Mouse (Mus musculus): ENCODE data around the gene Ddx6.
"Not testable (repeated sequence)": the region's sequence is repeated elsewhere in the genome, so short reads cannot be mapped to it uniquely, and the experiment has no call there.

Ddx6 gene

GRCm38 (mm10) chr9:44640028-44640427 is 35.3 kb downstream of the Ddx6 start:
- in situ Hi-C loops (cut with MboI, MseI), result not testable (repeated sequence)

DNA sequence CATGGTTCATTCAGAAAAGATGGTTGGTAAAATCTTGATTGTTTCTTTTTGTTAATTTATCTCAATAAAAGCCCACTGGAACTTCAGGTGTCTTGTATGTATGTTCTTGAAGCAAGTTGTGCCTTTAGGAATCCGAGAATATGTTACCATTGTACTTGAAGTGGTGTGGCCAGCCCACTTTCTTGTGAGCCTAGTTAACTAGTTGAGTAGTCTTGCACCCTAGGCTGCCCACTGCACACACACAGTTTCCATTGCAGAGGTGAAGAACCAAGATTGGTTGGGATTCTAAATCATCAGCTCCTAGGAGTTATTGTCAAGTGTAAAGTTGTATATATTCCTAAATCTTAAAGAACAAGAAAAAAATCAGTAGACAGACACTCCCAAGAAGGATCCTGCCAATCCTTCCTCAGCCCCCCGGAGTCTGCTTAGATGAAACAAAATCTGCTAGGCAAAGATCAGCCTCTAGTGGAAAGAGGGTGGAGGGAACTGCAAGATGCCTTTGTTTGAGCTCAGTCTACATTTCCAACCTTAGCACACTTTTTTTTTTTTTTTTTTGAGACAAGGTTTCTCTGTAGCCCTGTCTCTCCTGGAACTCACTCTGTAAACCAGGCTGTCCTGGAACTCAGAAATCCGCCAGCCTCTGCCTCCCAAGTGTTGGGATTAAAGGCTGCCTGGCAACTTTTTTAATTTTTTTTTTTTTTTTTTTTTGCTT is 36.1 kb downstream of the Ddx6 start:
- in situ Hi-C loops (cut with MboI, MseI), result no loop called here

DNA sequence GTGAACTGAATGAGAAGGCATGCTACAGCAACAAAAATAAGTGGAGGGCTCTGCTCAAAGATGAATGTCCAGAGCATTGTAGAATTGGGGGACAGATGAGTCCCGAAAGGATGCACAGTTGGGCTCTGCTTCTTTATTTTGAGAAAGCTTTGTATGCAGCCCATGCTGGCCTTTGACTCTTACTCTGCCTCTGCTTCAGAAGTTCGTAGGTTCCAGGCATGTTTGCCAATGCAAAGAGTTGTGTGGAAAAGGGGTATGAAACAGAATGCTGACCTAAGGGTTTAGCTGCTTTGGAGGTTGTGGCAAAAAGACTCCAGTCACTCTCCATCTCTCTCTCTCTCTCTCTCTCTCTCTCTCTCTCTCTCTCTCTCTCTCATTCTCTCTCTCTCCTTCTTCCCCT is 36.9 kb downstream of the Ddx6 start:
- in situ Hi-C loops (cut with MboI, MseI), result no loop called here

DNA sequence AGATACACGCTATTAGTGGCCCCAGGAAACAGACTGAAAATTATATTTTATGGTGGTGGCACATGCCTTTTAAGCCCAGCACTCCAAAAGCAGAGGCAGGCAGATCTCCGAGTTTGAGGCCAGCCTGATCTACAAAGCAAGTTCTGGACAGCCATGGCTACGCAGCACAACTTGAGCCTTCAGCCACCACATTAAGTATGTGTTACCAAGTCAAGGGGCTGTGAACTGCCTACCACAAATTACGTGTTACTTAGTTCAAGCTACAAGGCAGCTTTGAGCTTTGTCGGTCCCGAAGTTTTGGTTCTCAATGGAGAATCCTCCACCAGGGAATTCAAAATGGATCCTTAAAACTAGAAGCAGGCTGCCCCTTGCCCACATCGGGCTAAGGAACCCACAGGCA is 38.4 kb downstream of the Ddx6 start:
- in situ Hi-C loops (cut with MboI, MseI), result no loop called here

- in situ Hi-C loops (cut with MboI, MseI), result no loop called here
These were observed 39.5 kb downstream of the Ddx6 start for GRCm38 (mm10) chr9:44644186-44644585.

DNA sequence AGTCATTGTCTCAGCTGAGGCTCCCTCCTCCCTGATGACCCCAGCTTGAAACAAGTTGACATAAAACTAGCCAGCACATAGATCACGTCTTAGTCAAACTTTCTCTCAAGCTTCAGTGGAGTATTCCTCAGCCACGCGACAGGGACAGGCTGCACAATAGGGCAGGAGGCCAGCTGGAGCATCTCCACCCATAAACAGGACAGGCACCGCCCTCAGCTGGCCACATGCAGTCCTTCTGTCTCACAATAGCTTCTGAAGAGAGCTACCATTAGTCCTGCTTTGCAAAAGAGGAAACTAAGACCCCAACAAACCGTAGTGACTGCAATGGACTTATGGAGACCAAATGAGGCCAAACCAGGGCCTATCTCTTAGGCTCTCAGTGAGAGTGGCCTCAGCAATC is 40.8 kb downstream of the Ddx6 start:
- in situ Hi-C loops (cut with MboI, MseI), result no loop called here

DNA sequence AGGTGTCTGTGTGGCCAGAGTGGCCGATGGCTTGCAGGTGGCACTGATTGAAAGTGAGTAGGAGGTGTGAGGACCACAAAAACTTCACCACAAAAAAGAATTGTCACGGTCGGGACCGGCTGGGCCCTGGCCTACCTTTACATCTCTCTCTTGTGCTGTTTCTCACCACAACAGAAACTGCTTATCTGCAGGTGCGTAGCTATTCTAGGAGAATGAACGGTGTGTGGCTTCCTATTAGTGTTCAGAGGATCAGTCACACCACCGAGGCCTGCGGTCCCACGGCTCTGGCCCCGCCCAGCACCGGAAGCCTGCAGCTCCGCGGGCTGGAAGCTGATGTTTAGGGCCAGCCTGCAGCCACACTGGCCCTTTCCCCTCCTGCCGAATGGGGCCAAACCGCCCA is 41.2 kb downstream of the Ddx6 start:
- in situ Hi-C loops (cut with MboI, MseI), result no loop called here

- in situ Hi-C loops (cut with MboI, MseI), result no loop called here
These were observed 41.7 kb downstream of the Ddx6 start for GRCm38 (mm10) chr9:44646366-44646765.

DNA sequence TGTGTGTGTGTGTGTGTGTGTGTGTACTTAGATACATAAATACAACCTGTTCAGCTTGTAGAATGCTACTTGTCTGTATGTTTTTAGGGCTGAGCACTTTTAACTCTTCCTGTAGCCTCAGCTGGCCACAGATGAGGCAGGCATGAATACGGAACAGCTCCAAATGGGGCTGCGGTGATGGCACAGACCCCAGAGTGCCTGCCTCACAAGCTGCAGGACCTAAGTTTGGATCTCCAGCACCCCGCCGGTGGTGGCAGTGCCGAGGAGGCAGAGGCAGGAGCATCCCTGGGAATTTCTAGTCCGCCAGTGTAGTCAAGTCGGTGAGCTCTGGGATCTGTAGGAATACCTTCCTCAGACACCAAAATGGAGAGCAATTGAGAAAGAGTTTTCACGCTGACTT is 42.3 kb downstream of the Ddx6 start:
- in situ Hi-C loops (cut with MboI, MseI), result no loop called here

- in situ Hi-C loops (cut with MboI, MseI), result no loop called here
These were observed 43.0 kb downstream of the Ddx6 start for GRCm38 (mm10) chr9:44647656-44648055.

DNA sequence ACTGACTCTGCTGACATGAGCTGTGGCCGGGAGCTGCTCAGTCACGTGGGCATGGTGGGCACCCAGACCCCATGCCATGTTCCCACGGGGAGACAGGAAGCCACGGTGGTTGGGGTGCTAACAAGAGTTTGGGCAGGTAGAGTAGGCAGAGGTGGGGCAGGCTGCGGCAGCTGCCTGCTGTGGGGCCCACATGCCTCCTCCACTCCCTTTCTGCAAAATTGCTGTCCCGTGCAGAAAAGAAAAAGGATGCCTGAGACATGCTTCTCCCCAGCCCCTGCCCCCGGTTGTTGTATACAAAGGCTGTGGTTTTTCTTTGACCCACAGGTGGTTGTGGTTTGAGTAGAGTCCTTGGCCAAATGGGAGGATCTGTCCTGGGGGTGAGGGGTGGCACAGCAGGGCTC is 44.2 kb downstream of the Ddx6 start:
- in situ Hi-C loops (cut with MboI, MseI), result no loop called here

DNA sequence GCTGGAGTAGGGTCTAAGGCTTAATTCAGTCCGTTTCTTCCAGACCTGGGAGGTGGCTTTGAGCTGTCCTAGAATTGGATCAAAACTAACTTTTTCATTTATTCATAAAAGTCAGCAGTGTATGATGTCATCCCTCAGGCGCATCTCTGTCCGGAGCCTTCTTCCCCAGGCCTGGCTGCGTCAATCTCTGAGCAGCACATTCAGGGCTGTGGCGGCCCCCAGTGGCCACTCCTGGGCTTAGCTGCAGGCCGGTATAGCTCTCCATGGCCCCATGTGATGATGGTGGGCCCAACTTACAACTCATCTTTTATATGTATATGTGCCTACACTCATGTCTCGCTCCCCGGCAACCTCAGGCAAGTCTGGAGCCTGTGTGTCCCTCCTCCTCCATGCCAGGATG is 47.3 kb downstream of the Ddx6 start:
- in situ Hi-C loops (cut with MboI, MseI), result no loop called here

- in situ Hi-C loops (cut with MboI, MseI), result no loop called here
These were observed 49.2 kb downstream of the Ddx6 start for GRCm38 (mm10) chr9:44653896-44654295.

DNA sequence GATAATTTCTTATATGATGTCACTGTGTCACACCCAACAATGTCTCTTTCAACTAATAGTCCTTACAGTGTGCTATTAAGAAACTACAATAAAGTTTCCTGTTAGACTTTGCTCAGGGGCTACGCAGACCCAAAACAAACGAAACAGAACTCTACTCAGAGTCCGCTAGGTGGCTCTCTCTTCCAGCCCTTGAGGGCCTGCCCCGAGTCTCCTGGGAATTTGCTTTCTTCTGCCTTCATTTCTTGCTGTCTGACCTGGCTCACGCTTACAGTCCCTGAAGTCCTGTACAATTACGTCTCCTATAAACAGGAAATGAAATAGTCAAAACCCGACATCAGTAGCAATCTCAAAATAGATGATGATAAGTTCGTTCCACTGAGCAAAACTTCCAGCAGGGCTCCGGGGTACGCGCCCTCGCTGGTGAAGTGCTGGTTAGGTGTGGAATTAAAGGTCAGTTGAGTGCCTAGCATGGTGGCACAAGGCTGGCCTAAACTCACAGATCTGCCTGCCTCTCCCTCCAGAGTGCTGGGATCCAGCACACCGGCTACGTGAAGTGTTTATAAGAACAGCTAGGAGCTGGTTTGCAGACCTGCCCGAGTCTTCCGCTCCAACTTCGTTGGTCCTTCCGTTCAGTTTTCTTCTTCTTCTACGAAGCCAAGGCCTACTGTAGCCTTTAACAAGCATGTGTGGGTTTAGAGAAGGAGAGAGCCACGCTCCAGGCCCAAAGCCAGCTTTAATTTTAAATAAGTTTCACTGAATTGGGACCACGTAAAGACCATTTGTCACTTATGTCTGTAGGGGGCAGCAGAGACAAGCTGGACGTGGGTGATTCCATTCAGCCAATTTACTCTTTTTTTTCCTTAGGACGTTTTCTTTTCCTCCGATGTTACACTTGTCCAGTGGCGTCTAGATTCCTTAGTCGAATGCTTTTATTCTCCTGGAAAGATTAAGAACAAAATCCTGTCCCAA is 50.7 kb downstream of the Ddx6 start:
- in situ Hi-C loops (cut with MboI, MseI), result no loop called here

DNA sequence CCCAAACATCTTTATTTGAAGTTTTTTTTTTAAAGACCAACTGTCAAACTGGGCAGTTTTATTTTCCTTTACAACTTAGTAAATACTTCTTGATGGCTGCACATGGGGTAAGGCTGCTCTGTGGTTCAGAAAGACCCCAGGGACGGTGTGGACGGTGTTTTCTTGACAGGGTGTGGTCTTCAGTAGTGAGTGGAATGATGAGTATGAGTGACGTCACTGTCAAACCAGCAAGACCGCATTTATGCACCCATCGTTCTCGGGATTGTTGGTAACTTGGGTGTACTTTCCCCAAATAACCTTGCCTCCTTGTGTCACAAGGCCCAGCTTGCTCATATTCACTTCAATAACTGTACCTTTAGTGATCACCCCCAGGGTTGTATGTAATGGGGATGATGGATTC is 59.0 kb downstream of the Ddx6 start:
- in situ Hi-C loops (cut with MboI, MseI), result no loop called here

DNA sequence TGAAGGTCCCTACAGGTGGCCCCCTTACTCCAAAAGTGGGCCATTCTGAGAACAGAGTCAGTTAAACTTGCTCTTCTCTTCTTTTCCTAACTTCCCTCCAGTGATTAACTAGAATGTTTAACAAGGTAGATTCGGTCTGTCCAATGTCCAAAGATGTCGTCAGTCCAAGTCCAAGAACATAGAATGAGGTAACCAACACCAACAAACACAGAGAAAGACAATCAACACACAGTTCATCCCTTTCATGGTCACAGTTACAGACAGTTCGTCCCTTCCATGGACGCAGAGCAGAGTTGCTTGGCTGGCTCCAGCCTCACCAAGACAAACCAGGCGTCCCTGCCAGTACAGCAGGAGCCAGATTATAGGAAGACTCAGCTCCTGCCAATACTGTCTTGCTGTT is 66.7 kb downstream of the Ddx6 start:
- in situ Hi-C loops (cut with MboI, MseI), result no loop called here

DNA sequence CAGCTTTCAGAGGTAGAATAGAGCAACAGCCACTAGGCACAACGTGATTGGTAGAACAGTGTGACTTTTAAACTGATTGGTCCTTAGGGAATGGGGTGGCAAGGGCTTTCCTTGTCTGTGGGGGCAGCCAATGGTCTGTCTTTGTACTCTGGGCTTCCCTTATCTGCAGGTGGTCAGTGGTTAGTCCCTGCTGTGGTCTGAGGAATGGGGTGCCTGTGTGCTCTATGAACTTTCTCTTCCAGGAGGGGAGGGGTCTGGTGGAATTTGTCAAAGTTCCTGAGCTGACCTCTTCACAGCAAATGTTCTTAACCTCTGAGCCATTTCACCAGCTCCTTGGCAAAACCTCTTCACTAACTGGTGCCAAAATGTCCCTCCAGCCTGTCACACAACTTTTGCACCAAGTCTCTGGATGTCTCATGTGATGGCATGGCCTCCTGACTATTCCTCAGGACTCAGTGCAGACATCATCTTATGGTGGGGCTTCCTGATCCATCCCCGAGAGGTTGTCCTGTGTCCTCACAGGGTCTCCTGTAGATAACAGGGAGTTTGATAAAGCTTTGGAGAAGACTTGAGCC is 67.7 kb downstream of the Ddx6 start:
- in situ Hi-C loops (cut with MboI, MseI), result no loop called here

DNA sequence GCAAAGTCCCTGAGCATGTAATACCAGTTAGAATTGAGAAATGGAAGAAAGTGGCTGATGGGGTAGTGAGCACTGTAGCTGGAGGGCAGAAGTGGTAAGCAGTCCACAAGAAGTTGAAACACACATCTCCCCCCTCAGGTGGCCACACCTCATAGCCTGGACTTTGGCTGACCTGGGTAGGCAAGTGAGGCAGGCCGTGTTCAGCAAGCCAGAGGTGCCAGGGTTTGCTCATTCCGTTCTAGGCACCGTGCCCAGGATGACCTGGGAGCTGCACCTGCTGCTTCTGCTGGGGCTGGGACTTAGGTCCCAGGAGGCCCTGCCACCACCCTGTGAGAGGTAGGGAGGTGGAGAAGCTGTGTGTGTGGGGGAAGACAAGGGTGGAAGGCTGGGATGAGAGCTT is 68.3 kb downstream of the Ddx6 start, which contains the start of gene Treh:
TSS of gene Treh (plus strand) at position 229 of the 400 bp plus-strand sequence.
- in situ Hi-C loops (cut with MboI, MseI), result no loop called here

DNA sequence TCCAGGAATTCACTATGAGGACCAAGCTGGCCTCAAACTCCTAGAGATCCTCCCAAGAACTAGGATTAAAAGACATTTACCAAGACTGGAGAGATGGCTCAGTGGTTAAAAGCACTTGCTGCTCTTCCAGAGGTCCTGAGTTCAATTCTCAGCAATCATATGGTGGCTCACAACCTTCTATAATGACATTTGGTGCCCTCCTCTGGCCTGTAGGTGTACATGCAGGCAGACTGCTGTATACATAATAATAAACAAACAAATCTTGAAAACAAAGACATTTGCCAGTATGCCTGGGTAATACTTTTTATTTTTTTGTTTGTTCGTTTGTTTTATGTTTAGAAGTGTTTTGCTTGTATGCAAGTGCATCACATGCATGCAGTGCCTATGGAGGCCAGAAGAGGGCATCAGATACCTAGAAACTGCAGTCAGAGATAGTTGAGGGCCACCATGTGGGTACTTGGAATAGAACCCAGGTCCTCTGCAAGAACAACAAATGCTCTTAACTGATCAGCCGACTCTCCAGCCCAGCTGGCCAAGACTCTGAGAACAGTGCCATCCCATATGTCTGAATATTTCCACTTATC is 73.7 kb downstream of the Ddx6 start:
- in situ Hi-C loops (cut with MboI, MseI), result no loop called here

DNA sequence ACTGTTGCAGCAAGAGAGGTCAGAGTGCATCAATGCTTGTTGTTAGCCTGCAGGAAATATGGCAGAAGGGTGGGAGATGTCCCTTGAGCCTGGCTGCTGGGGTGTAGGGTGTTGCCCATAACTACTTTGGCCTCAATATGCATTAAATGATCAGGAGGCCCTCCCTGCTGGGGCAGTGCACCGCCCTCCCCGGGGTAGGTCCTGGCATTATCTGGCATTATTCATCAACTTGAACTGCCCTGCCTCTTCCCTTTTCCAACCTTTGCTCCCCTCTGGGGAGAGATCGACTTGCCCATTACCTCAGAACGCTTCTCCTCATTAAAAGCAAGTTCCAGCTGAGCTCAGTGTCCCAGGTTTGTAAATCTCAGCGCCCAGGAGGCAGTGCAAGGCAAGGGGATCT is 74.9 kb downstream of the Ddx6 start:
- in situ Hi-C loops (cut with MboI, MseI), result no loop called here

DNA sequence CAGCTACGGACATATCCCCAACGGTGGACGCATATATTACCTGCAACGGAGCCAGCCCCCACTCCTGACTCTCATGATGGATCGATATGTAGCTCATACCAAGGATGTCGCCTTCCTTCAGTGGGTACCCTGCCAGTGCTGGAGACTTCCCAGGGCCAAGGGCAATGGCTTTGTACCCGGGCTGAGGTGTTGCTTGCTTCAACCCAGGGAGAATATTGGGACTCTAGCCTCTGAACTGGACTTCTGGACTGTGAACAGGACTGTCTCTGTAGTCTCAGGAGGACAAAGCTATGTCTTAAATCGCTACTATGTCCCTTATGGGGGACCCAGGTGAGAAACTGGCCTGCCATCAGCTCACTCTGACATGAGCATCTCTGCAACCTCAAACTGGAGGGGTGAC is 78.4 kb downstream of the Ddx6 start:
- in situ Hi-C loops (cut with MboI, MseI), result loop anchor here (10.0 kb wide), 1 partner anchor 228 kb away; the partner anchor contains the start of gene Upk2

Measured in T-helper 2 cell (primary cell).